Mouse (Mus musculus) heart, adult 2 months (tissue): ENCODE measurements at regions not wholly inside any gene's neighbourhood (a gene's known extent, or its start where the extent isn't known, plus 50 kb on each side); places are given as distances from the start of the nearest gene placed in this dataset.
A peak's percentile ranks its signal among the peaks of the same experiment; 100 is the strongest.

ENCODE experiments used
- DNase-seq, 2 experiments: peaks; one replicate each; pipeline ENCODE4 v3.0.0; 2021
- H3K27ac ChIP-seq: fragments of 200-600 bp; 2 replicates; pipeline ENCODE4 v1.8.1; 2022
- H3K27me3 ChIP-seq: fragments of 200-500 bp; 2 replicates; pipeline ENCODE4 v1.6.1; 2012; ENCODE audit warnings: mild to moderate bottlenecking, low read length, inconsistent platforms, mixed read lengths; ENCODE audit not compliant: control insufficient read depth, insufficient read depth
- H3K36me3 ChIP-seq: fragments of 200-500 bp; 2 replicates; pipeline ENCODE4 v1.6.1; 2012; ENCODE audit warnings: low read length, inconsistent platforms; ENCODE audit not compliant: control insufficient read depth, insufficient read depth
- H3K4me1 ChIP-seq: fragments of 200-500 bp; 2 replicates; pipeline ENCODE4 v1.6.1; 2011; ENCODE audit warnings: low read length; ENCODE audit not compliant: control insufficient read depth, insufficient read depth
- H3K4me3 ChIP-seq: fragments of 200-600 bp; 2 replicates; pipeline ENCODE4 v1.8.1; 2022
- H3K79me2 ChIP-seq: fragments of 200-500 bp; replicated peaks from 2 replicates; pipeline ENCODE4 v1.6.1; 2012; ENCODE audit warnings: mild to moderate bottlenecking, inconsistent platforms, low read length, moderate library complexity, mixed read lengths; ENCODE audit not compliant: control insufficient read depth, insufficient read depth
- H3K9ac ChIP-seq: fragments of 200-500 bp; 2 replicates; pipeline ENCODE4 v1.6.1; 2012; ENCODE audit warnings: low read depth, mild to moderate bottlenecking, control low read depth, inconsistent platforms, low read length, mixed read lengths
- CTCF ChIP-seq: fragments of 200-600 bp; IDR thresholded peaks from 2 replicates; pipeline ENCODE4 v1.8.1; 2022; ENCODE audit warnings: antibody characterized with exemption, mild to moderate bottlenecking, moderate library complexity
- EP300 ChIP-seq: fragments of 200-500 bp; IDR thresholded peaks from 2 replicates; pipeline ENCODE4 v1.6.1; 2011; ENCODE audit warnings: low read depth, low read length, control low read depth; ENCODE audit not compliant: insufficient read depth
- POLR2A ChIP-seq: fragments of 200-500 bp; IDR thresholded peaks from 2 replicates; pipeline ENCODE4 v1.6.1; 2011; ENCODE audit warnings: mild to moderate bottlenecking, low read depth, low read length, control low read depth; ENCODE audit not compliant: insufficient read depth
- WGBS: fragments of 180-500 bp; shearing (Covaris S2); methylation state at CpG from one replicate; pipeline ENCODE4 v1.1.7; 2018; 5-methylcytosine and 5-hydroxymethylcytosine counted together
- intact Hi-C: fragments of 180-260 bp; cut with DNase I; formaldehyde crosslinking; loops from one replicate; pipeline ENCODE4 v1.15.1; 2025

DNA sequence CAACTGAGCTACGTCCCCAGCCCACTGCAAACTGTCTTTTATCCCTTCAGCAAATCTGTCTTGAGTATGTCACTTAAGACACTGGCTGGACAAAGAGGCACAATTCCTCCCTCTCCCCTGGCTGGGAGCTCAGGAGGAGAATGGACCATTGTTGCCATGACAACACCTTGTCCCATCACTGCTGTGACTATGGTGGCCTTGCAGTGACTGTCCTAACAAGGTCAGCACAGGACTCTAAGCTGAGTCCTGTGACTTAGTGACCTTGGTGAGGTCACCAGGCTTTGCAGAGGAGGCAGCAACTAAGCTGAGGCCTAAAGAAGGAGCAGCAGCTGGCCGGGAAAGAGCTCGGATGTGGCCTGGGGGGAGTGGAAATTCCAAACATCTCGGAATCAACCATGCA lies 70.0 kb upstream of the Aldh1b1 start:
- intact Hi-C loops, result no loop called here
- H3K27ac ChIP-seq, result no peak overlapping the region
- TF ChIP-seq POLR2A, result no peak
- no peak for TF ChIP-seq EP300
- no peak for TF ChIP-seq CTCF
- H3K4me1 ChIP-seq, result peaks cover 4% of the 10 kb centered on the region; the same call in 1 of the 2 replicates
- H3K9ac ChIP-seq, result no peak overlapping the region
- DNase-seq, result no peak
- H3K79me2 ChIP-seq, result no peaks in the 10 kb centered on the region
- no peaks in the 10 kb centered on the region for H3K27me3 ChIP-seq
- WGBS, result 64% methylated on average over 4 of the region's 4 CpGs
- no peaks in the 10 kb centered on the region for H3K36me3 ChIP-seq
- no peak overlapping the region for H3K4me3 ChIP-seq

DNA sequence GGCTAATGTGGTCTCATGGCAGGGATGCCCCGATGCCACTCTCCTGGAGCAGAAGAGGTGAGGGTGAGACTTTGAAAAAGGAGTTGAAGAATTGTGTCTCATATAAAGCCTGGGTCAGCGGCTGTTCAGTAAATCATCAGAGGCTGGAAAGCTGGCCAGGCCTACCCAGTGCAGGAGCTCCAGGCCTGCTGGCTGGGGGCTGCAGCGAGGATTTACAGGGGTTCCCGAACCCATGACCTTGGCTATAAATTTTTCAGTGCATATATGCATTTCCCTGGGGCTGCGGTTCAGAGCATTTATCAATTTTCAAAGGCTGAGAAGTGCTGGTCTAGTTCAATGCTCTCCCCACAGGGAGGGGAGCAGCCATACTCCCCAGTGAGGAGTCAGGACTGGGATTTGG lies 70.9 kb upstream of the Aldh1b1 start:
- TF ChIP-seq EP300 (no peak), POLR2A (no peak), CTCF (no peak)
- WGBS, result 96% methylated on average over 5 of the region's 5 CpGs

DNA sequence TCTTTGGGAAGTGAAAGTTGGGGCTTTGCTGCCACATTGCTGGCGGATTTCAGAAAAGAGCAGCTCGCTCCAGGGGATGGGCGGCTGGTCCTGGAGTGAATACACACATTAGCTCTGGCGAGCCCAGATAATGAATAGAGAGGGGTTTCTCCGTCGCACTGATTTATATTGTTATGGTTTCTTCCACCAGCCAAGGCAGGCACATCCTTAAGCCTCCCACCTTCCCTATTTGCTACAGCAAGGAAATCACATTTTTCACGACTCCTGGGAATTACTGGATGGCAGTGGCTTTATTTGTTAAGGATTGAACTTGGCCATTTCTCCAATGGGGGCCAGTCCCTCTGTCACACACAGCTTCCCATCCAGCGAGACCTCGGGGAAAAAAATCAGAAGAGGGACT lies 71.3 kb upstream of the Aldh1b1 start:
- Histone ChIP-seq H3K9ac (no peak overlapping the region), H3K4me3 (no peak overlapping the region), H3K36me3 (no peaks in the 10 kb centered on the region), H3K27ac (no peak overlapping the region), H3K4me1 (peaks cover 4% of the 10 kb centered on the region; the same call in 1 of the 2 replicates), H3K79me2 (no peaks in the 10 kb centered on the region), H3K27me3 (no peaks in the 10 kb centered on the region)
- intact Hi-C loops, result no loop called here
- WGBS, result 76% methylated on average over 9 of the region's 9 CpGs
- no peak for DNase-seq
- no peak for TF ChIP-seq CTCF

More for the DNA sequence above, 70.9 kb upstream of the Aldh1b1 start:
- no peak for DNase-seq
- intact Hi-C loops, result no loop called here
- Histone ChIP-seq H3K9ac (no peak overlapping the region), H3K4me3 (no peak overlapping the region), H3K27me3 (no peaks in the 10 kb centered on the region), H3K27ac (no peak overlapping the region), H3K79me2 (no peaks in the 10 kb centered on the region), H3K36me3 (no peaks in the 10 kb centered on the region), H3K4me1 (peaks cover 4% of the 10 kb centered on the region; the same call in 1 of the 2 replicates)

DNA sequence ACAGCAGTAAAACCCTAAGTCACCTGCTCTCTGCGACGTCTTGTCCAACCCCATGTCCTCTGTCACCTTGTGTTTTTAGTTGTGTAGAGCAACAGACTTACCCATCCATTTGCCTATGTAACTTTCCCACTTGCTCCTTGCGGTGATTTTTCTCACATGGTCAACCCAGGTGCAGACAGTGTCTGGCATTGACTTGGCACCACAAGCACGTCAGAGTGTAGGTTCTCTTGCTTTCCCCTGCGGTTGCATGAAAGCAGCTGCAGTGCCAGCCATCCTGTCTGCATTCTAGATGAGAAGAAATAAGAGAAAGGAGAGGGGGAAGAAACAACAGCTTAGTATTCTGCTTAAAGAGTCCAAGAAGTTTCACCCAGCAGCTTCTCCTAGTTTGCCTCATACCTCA lies 72.0 kb upstream of the Aldh1b1 start:
- WGBS, result 93% methylated on average over 5 of the region's 5 CpGs
- intact Hi-C loops, result no loop called here

DNA sequence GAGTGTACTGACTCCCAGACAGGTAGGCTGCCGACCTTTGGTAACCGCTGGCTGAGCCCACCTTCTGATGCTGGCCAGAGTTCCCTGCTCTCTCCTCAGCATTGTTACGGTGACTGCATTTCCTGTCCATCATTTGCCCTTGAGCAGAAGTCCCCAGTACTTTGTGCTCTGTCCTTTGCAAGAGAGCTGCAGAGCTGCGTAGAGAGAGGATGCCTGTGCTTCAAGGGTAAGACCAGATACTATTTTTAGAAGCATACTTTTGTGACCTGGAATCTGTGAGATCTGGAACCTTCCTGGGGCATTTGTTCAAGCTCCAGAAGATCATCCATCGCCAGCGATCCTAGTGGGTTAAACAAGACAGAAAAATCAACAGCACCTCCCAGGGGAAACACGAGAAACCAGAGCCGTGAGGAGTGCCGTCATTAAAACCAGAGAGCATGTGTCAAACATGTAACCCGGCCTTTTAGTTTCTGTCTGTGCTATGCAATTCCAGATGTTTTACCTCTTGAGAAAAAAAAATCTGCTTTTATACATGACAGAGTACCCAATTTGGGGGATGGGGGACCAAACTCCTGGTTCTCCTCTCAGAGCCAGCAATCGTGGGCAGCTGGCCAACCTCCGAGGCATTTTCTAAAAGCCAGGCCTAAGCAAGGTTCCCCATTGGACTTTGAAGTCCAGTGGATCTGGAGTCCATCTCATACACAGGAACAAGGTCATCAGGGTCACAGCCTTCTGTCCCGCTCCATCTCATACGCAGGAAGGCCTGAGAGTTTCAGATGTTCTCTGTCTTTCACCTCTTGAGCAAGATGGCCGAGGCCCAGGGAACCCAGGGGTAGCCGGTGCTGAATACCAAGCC lies 73.5 kb upstream of the Aldh1b1 start:
- no peak overlapping the region for H3K4me3 ChIP-seq
- 51% methylated on average over 16 of the region's 16 CpGs for WGBS
- intact Hi-C loops, result no loop called here

More for the DNA sequence above, 72.0 kb upstream of the Aldh1b1 start:
- Histone ChIP-seq H3K79me2 (no peaks in the 10 kb centered on the region), H3K27me3 (no peaks in the 10 kb centered on the region), H3K36me3 (no peaks in the 10 kb centered on the region), H3K9ac (no peak overlapping the region), H3K4me1 (peaks cover 4% of the 10 kb centered on the region; the same call in 1 of the 2 replicates), H3K4me3 (no peak overlapping the region), H3K27ac (no peak overlapping the region)
- no peak for DNase-seq
- TF ChIP-seq CTCF (no peak), POLR2A (no peak), EP300 (no peak)

DNA sequence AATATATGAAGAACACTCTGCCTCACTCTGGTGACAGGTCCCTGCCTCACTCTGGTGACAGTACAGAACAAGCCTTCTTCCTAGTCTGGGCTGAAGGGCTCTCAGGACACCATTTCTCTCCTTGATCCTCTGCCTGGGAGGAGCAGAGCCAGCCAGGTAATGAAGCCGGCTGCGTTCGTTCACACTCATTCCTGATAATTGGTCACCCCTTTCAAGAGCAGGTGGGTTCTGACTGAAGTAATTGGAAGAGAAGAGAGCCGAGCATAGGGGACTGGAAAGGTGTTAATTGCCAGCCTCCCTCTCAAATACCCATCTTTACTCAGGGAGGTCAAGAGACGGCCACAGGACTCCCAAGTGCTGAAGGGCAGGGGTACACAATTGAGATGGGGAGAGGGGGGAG lies 78.5 kb upstream of the Aldh1b1 start:
- WGBS, result 60% methylated on average over 5 of the region's 5 CpGs
- Histone ChIP-seq H3K36me3 (no peaks in the 10 kb centered on the region), H3K4me3 (no peak overlapping the region), H3K27ac (no peak overlapping the region), H3K79me2 (no peaks in the 10 kb centered on the region), H3K27me3 (no peaks in the 10 kb centered on the region), H3K9ac (no peak overlapping the region), H3K4me1 (peaks cover 4% of the 10 kb centered on the region; the same call in 1 of the 2 replicates)
- TF ChIP-seq POLR2A, result no peak
- no peak for TF ChIP-seq EP300
- TF ChIP-seq CTCF, result no peak
- intact Hi-C loops, result no loop called here
- DNase-seq, result no peak

More for the DNA sequence above, 73.5 kb upstream of the Aldh1b1 start:
- no peaks in the 10 kb centered on the region for H3K27me3 ChIP-seq
- H3K27ac ChIP-seq, result no peak overlapping the region; the same call in 1 of the 2 replicates
- peak in 1 of 2 experiments; percentile 18 for DNase-seq
- peaks cover 4% of the 10 kb centered on the region; the same call in 1 of the 2 replicates for H3K4me1 ChIP-seq
- TF ChIP-seq EP300 (no peak), POLR2A (no peak), CTCF (no peak)
- H3K36me3 ChIP-seq, result no peaks in the 10 kb centered on the region
- H3K9ac ChIP-seq, result no peak overlapping the region
- no peaks in the 10 kb centered on the region for H3K79me2 ChIP-seq
